Mouse (Mus musculus): ENCODE measurements around the gene Gldn. TPM values are rescaled to one million over a fixed set of nuclear protein-coding genes. Genes with fewer than 3 reads are reported as not detected.

The Gldn gene
- polyA plus RNA-seq, 1 experiment from 2014 or later = not detected

- Histone ChIP-seq H3K9me3 (no peaks in the 10 kb centered on the region), H3K4me1 (no peaks in the 10 kb centered on the region), H3K27me3 (replicated peaks) (no peaks in the 10 kb centered on the region), H3K27ac (no peak overlapping the region), H3K9ac (no peak overlapping the region), H3K36me3 (no peaks in the 10 kb centered on the region), H3K4me2 (no peak overlapping the region), H3K4me3 (replicated peaks) (no peak overlapping the region)
- WGBS = 64% methylated on average over 1 of the region's 1 CpGs
- ATAC-seq (ENCODE audit: insufficient read depth, low FRiP score, low read depth) = no peak
Measured at GRCm38 (mm10) chr9:54308209-54308608, 21.9 kb downstream of the Gldn start.

GRCm38 (mm10) chr9:54308751-54309358 lies 22.6 kb downstream of the Gldn start:
- no peak overlapping the region for H3K9ac ChIP-seq
- H3K27me3 ChIP-seq (replicated peaks) = no peaks in the 10 kb centered on the region
- no peaks in the 10 kb centered on the region for H3K9me3 ChIP-seq
- H3K4me2 ChIP-seq = no peak overlapping the region
- 61% methylated on average over 2 of the region's 2 CpGs for WGBS
- H3K4me1 ChIP-seq = no peaks in the 10 kb centered on the region
- ATAC-seq (ENCODE audit: insufficient read depth, low FRiP score, low read depth) = no peak
- no peak overlapping the region for H3K27ac ChIP-seq
- no peak overlapping the region for H3K4me3 ChIP-seq (replicated peaks)
- H3K36me3 ChIP-seq = no peaks in the 10 kb centered on the region

- Histone ChIP-seq H3K4me1 (no peaks in the 10 kb centered on the region), H3K4me2 (no peak overlapping the region), H3K27me3 (replicated peaks) (no peaks in the 10 kb centered on the region), H3K9me3 (no peaks in the 10 kb centered on the region), H3K27ac (no peak overlapping the region), H3K36me3 (no peaks in the 10 kb centered on the region), H3K9ac (no peak overlapping the region), H3K4me3 (replicated peaks) (no peak overlapping the region)
- ATAC-seq (ENCODE audit: insufficient read depth, low FRiP score, low read depth) = no peak
- WGBS = 70% methylated on average over 9 of the region's 9 CpGs
Measured at GRCm38 (mm10) chr9:54316363-54316762, 30.1 kb downstream of the Gldn start.

- WGBS = 37% methylated on average over 8 of the region's 8 CpGs
- Histone ChIP-seq H3K4me1 (no peaks in the 10 kb centered on the region), H3K9me3 (no peaks in the 10 kb centered on the region), H3K27me3 (replicated peaks) (no peaks in the 10 kb centered on the region), H3K36me3 (no peaks in the 10 kb centered on the region), H3K4me3 (replicated peaks) (no peak overlapping the region), H3K4me2 (no peak overlapping the region), H3K9ac (no peak overlapping the region), H3K27ac (no peak overlapping the region)
- ATAC-seq (ENCODE audit: insufficient read depth, low FRiP score, low read depth) = no peak
Measured at GRCm38 (mm10) chr9:54323456-54323855, 37.2 kb downstream of the Gldn start.

DNA sequence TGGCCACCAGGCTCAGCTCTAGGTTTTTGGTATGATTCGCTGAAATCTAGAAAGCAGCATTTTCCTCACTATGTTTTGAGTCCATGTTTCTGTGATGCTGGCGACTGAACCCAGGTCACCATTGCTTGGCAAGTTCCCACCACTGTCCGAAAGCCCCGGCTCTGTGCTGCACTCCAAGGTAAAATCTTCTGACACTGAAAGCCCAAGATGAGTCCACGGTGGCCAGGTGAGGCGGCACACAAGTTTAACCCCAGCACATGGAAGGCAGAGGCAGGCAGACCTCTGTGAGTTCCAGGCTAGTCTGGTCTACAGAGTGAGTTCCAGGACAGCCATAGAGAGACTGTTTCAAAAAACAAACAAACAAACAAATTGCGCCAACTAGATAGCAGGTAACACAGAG lies 42.9 kb downstream of the Gldn start:
- Histone ChIP-seq H3K4me3 (replicated peaks) (no peak overlapping the region), H3K9ac (no peak overlapping the region)
- 89% methylated on average over 7 of the region's 7 CpGs for WGBS

GRCm38 (mm10) chr9:54335582-54335981 lies 49.3 kb downstream of the Gldn start:
- Histone ChIP-seq H3K9me3 (no peaks in the 10 kb centered on the region), H3K4me3 (replicated peaks) (no peak overlapping the region), H3K36me3 (no peaks in the 10 kb centered on the region), H3K27ac (no peak overlapping the region), H3K4me2 (no peak overlapping the region), H3K4me1 (no peaks in the 10 kb centered on the region), H3K27me3 (replicated peaks) (no peaks in the 10 kb centered on the region), H3K9ac (no peak overlapping the region)
- ATAC-seq (ENCODE audit: insufficient read depth, low FRiP score, low read depth) = no peak
- 77% methylated on average over 12 of the region's 12 CpGs for WGBS

More for the DNA sequence above, 42.9 kb downstream of the Gldn start:
- Histone ChIP-seq H3K9me3 (no peaks in the 10 kb centered on the region), H3K4me1 (no peaks in the 10 kb centered on the region), H3K4me2 (no peak overlapping the region), H3K27me3 (replicated peaks) (no peaks in the 10 kb centered on the region), H3K36me3 (no peaks in the 10 kb centered on the region), H3K27ac (no peak overlapping the region)
- no peak for ATAC-seq (ENCODE audit: insufficient read depth, low FRiP score, low read depth)

- Histone ChIP-seq H3K9me3 (no peaks in the 10 kb centered on the region), H3K36me3 (no peaks in the 10 kb centered on the region), H3K4me2 (no peak overlapping the region), H3K9ac (no peak overlapping the region), H3K27me3 (replicated peaks) (no peaks in the 10 kb centered on the region), H3K27ac (no peak overlapping the region), H3K4me3 (replicated peaks) (no peak overlapping the region), H3K4me1 (no peaks in the 10 kb centered on the region)
- no peak for ATAC-seq (ENCODE audit: insufficient read depth, low FRiP score, low read depth)
- WGBS = 47% methylated on average over 6 of the region's 6 CpGs
Measured at GRCm38 (mm10) chr9:54336532-54337144, 50.4 kb downstream of the Gldn start.

DNA sequence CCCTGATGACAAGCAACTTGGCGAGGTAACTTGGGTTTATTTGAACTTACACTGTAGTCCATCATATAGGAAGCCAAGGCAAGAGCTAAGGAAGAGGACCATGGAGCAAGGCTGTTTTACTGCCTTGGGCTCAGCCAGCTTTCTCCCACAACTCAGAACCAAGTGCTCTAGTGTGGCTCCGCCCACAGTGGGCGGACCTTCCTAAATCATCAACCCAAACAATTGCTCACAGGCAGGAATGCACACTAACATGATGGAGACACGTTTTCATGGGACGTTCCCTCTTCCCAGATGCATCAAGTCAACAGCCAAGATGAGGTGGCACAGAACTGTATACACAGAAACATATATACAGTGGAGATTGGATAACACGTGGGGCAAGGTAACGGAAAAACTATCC lies 55.7 kb downstream of the Gldn start:
- Histone ChIP-seq H3K4me3 (replicated peaks) (no peak overlapping the region), H3K27ac (no peak overlapping the region), H3K9me3 (no peaks in the 10 kb centered on the region), H3K9ac (no peak overlapping the region), H3K36me3 (no peaks in the 10 kb centered on the region), H3K4me2 (no peak overlapping the region), H3K27me3 (replicated peaks) (no peaks in the 10 kb centered on the region), H3K4me1 (no peaks in the 10 kb centered on the region)
- 57% methylated on average over 7 of the region's 7 CpGs for WGBS
- ATAC-seq (ENCODE audit: insufficient read depth, low FRiP score, low read depth) = no peak

GRCm38 (mm10) chr9:54356756-54357155 lies 70.5 kb downstream of the Gldn start:
- Histone ChIP-seq H3K4me2 (no peak overlapping the region), H3K27ac (no peak overlapping the region), H3K36me3 (no peaks in the 10 kb centered on the region), H3K4me3 (replicated peaks) (no peak overlapping the region), H3K9me3 (no peaks in the 10 kb centered on the region), H3K27me3 (replicated peaks) (no peaks in the 10 kb centered on the region), H3K9ac (no peak overlapping the region), H3K4me1 (no peaks in the 10 kb centered on the region)
- ATAC-seq (ENCODE audit: insufficient read depth, low FRiP score, low read depth) = no peak
- 91% methylated on average over 8 of the region's 8 CpGs for WGBS

Other genes starting within 250 kb of the Gldn start
- 0.21 and 0.35 TPM in 2 replicates for gene Tnfaip8l3, start 218.1 kb upstream of the Gldn start, polyA plus RNA-seq (2015; fragmentation: Nextera tagmentation; extraction: Ambion mirVana)
- gene Cyp19a1, start 18.4 kb upstream of the Gldn start, polyA plus RNA-seq (2015; fragmentation: Nextera tagmentation; extraction: Ambion mirVana) = not detected in 2 replicates
- gene Dmxl2, start 215.1 kb downstream of the Gldn start, polyA plus RNA-seq (2015; fragmentation: Nextera tagmentation; extraction: Ambion mirVana) = 4.6 and 5.8 TPM in 2 replicates